Mouse (Mus musculus) right cerebral cortex, postnatal 4 days (tissue): ENCODE results near the gene Olfr130.

Experiments used
- DNase-seq: peaks from one replicate; pipeline ENCODE4 v3.0.0-alpha.2; 2022

Gene Olfr130

DNA sequence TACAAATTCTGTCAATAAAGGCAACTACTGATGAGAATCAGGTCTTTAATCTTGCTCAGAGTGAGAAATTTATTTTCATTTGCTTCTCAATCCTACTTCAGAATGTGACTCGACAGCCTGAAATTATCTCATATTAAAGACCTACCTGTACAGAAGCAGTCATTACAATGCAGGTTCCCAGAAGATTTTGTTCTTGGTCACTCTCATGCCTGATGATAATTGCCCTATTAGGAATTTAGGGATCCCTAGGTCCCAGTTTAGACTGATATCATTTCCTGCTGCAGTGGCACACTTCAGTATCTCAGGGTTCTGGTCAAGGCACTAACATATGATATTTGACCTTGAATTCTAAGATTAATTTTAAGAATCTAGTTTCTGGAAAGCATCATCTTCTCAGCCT lies at the start of gene Olfr130:
TSS of gene Olfr130 (plus strand) at position 301 of the 400 bp plus-strand sequence.
- DNase-seq, result no peak

DNA sequence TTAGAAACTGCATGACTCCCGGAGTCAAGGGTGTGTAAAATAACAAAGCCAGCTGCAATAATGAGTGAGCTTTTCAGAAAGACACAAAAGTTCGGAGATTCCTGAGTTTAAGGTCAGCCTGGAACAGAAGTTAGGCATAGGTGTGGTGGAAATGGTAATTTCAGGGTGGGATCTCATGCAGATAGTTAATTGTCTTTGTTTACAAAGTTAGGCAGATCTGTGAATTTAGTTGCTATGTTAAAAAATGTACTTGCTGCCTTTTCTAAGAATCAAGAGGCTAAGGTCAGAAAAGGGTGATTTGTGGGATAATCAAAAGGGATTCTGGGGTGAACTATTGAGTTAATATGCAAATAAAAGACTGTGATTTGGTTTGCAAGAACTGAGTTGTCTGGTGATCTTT lies 47.4 kb upstream of the Olfr130 start:
- no peak for DNase-seq

DNA sequence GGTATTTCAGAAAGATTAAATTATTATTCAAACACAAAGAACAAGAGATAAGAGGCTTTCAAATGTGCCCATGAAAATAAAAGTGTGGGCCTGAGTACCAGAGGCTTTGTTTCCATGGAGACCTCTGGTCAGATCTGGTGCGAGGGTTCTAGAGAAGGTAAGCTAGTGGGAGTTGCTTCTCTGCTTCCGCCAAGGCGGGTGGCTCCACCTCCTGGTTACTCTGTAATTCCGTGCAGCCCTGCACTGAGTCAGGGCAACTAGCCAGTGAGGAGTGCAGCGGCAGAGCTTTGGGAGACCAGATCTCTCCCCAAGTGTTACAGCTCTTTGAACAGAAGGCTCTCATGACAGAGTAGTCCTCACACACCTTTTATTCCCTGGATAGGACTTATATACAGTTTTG lies 37.4 kb upstream of the Olfr130 start:
- no peak for DNase-seq

DNA sequence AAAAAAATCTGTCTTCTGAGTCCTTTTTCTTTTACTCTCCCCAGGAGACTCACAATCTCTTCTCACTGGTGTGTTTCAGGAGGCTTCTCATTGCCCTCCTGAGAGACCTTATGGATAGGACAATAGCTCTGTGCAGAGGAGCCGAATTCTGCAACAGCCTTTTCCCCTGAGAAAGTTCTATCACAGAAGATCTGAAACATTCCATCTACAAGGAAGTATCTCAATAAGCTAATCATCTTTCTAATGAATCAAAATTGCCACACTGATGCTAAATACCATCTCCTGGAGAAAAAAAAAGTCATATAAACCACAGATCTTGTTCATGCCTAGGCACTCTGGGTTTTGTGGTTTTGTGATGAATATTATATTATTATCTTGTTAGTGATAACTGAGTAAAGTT lies 3.7 kb upstream of the Olfr130 start, which contains the start of gene Olfr129:
TSS of gene Olfr129 (minus strand) at position 101 of the 400 bp plus-strand sequence.
- no peak for DNase-seq

DNA sequence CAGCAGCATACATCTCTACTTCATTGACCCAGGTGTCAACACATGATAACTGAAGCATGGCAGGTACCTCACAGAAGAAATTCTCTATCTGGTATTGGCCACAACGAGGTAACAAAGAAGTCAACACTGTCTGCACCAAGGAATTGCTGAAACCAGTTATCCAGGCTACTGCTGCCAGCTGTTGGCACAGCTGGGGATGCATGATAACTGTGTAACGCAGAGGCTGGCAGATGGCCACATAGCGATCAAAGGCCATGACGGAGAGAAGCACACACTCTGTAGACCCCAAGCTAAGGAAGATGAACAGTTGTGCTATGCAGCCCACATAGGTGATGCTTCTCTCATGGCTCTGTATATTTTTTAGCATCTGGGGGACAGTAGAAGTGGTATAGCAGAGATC lies 18.6 kb downstream of the Olfr130 start:
- DNase-seq, result no peak

DNA sequence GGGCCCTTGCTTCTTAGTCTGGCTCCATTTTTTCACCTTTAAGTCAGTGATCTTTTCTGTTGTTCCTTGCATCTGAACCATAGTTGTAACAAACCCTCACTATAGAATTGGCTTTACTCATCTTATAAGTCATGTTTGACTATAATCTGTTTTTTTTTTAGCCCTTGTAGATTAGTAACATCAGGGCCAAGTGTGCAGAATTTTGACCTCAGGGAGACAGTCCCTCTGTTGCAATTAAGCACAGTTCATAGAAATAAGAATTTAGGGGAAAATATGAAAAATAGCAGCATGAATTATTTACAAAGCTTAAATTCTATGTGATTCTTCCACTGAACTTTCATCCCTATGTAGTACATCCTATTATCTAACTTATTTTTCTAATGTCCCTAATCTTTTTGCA lies 24.9 kb downstream of the Olfr130 start, which contains the start of gene Olfr131:
TSS of gene Olfr131 (minus strand) at position 101 of the 400 bp plus-strand sequence.
- no peak for DNase-seq
